Mouse (Mus musculus): ENCODE results near the gene Rab15. TPM values are rescaled to one million over a fixed set of nuclear protein-coding genes. Genes with fewer than 3 reads are reported as not detected.

Gene Rab15
- total and polyA plus RNA-seq, 2 experiments from 2014 or later, result 1.1 to 1.7 TPM

GRCm38 (mm10) chr12:76765901-76766630 is 56.6 kb downstream of the Rab15 start:
- H3K9me3 ChIP-seq (replicated peaks; ENCODE audit: control insufficient read depth, low read length), result no peaks in the 10 kb centered on the region
- no peaks in the 10 kb centered on the region for H3K27me3 ChIP-seq (ENCODE audit: control insufficient read depth, insufficient read depth, low read length)
- H3K4me1 ChIP-seq (ENCODE audit: control insufficient read depth, insufficient read depth), result peaks cover 14% of the 10 kb centered on the region; the same call in 1 of the 2 replicates
- H3K4me3 ChIP-seq (ENCODE audit: low read depth, low read length), result peak overlapping the region; percentile 64
- DNase-seq (ENCODE audit: low spot score) (no peak), ATAC-seq (ENCODE audit: insufficient read depth, low read depth) (peak; percentile 36; the same call in 1 of the 2 replicates)
- no peak for TF ChIP-seq EP300 (IDR thresholded peaks at IDR 0.05; ENCODE audit: low read depth)
- no peak for TF ChIP-seq CTCF (IDR thresholded peaks at IDR 0.05; ENCODE audit: low read depth)
- H3K4me2 ChIP-seq (ENCODE audit: low read depth, low read length), result peak overlapping the region; percentile 74
- H3K27ac ChIP-seq (ENCODE audit: low read depth), result peak overlapping the region; percentile 90
- H3K36me3 ChIP-seq (replicated peaks; ENCODE audit: control insufficient read depth, insufficient read depth, low read length), result no peaks in the 10 kb centered on the region
- 21% methylated on average over 20 of the region's 20 CpGs for WGBS
- peak overlapping the region; percentile 70 for H3K9ac ChIP-seq (replicated peaks; ENCODE audit: low read depth, low read length)

GRCm38 (mm10) chr12:76765354-76765851 is 57.3 kb downstream of the Rab15 start, which contains the start of the genes Churc1 and Fntb:
Churc1 (plus strand) TSS chr12:76765538.
Fntb (plus strand) TSS chr12:76765589.
- ATAC-seq (ENCODE audit: insufficient read depth, low read depth), result peak; percentile 92
- peak within 1 kb of the TSS; percentile 70 for H3K9ac ChIP-seq (replicated peaks; ENCODE audit: low read depth, low read length)
- peaks cover 14% of the 10 kb centered on the region; the same call in 1 of the 2 replicates for H3K4me1 ChIP-seq (ENCODE audit: control insufficient read depth, insufficient read depth)
- no peaks in the 10 kb centered on the region for H3K9me3 ChIP-seq (replicated peaks; ENCODE audit: control insufficient read depth, low read length)
- no peaks in the 10 kb centered on the region for H3K36me3 ChIP-seq (replicated peaks; ENCODE audit: control insufficient read depth, insufficient read depth, low read length)
- TF ChIP-seq CTCF (IDR thresholded peaks at IDR 0.05; ENCODE audit: low read depth) (peak; percentile 13; the same call in 1 of the 2 replicates), EP300 (IDR thresholded peaks at IDR 0.05; ENCODE audit: low read depth) (peak; percentile 77; the same call in 1 of the 2 replicates)
- DNase-seq (ENCODE audit: low spot score), result peak; percentile 87
- H3K4me3 ChIP-seq (ENCODE audit: low read depth, low read length), result peak within 1 kb of the TSS; percentile 64
- H3K4me2 ChIP-seq (ENCODE audit: low read depth, low read length), result peak within 1 kb of the TSS; percentile 74
- WGBS, result under 1% methylated on average over 31 of the region's 31 CpGs
- no peaks in the 10 kb centered on the region for H3K27me3 ChIP-seq (ENCODE audit: control insufficient read depth, insufficient read depth, low read length)
- H3K27ac ChIP-seq (ENCODE audit: low read depth), result peak within 1 kb of the TSS; percentile 90

DNA sequence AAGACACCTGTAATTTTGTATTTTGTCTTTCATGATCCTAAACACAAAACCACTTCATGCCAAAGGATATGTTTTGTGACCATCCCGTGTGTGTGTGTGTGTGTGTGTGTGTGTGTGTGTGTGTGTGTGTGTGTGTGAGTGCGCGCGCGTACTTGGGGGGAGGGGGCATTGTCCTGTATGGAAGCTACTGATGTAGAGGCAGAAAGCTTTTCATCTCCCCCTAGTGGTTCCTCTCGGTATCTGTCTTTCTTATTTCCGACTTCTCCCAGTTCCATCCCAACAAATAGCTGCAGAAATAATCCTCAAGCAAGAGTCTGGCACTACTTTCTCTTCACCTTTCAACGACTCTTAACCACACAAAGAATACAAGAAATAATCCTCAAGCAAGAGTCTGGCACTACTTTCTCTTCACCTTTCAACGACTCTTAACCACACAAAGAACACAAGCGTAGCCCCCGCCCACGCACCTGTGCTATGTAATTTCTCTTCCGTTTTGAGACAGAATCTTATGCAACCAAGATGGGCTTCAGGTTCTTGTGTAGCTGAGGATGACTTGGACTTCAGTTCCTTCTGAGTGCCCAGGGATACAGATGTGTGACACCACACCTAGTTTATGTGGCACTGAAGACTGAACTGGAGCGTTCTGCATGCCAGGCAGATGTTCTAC is 69.9 kb downstream of the Rab15 start:
- Histone ChIP-seq H3K27me3 (ENCODE audit: control insufficient read depth, insufficient read depth, low read length) (no peaks in the 10 kb centered on the region), H3K4me3 (ENCODE audit: low read depth, low read length) (no peak overlapping the region), H3K9me3 (replicated peaks; ENCODE audit: control insufficient read depth, low read length) (no peaks in the 10 kb centered on the region), H3K27ac (ENCODE audit: low read depth) (no peak overlapping the region), H3K9ac (replicated peaks; ENCODE audit: low read depth, low read length) (no peak overlapping the region), H3K36me3 (replicated peaks; ENCODE audit: control insufficient read depth, insufficient read depth, low read length) (no peaks in the 10 kb centered on the region), H3K4me2 (ENCODE audit: low read depth, low read length) (no peak overlapping the region), H3K4me1 (ENCODE audit: control insufficient read depth, insufficient read depth) (no peaks in the 10 kb centered on the region)
- DNase-seq (ENCODE audit: low spot score) (peak; percentile 29), ATAC-seq (ENCODE audit: insufficient read depth, low read depth) (no peak)
- WGBS, result 43% methylated on average over 14 of the region's 14 CpGs
- TF ChIP-seq EP300 (IDR thresholded peaks at IDR 0.05; ENCODE audit: low read depth) (no peak), CTCF (IDR thresholded peaks at IDR 0.05; ENCODE audit: low read depth) (peak; percentile 58)

GRCm38 (mm10) chr12:76750866-76751459 is 71.7 kb downstream of the Rab15 start:
- DNase-seq (ENCODE audit: low spot score) (no peak), ATAC-seq (ENCODE audit: insufficient read depth, low read depth) (no peak)
- Histone ChIP-seq H3K36me3 (replicated peaks; ENCODE audit: control insufficient read depth, insufficient read depth, low read length) (no peaks in the 10 kb centered on the region), H3K4me3 (ENCODE audit: low read depth, low read length) (no peak overlapping the region), H3K27me3 (ENCODE audit: control insufficient read depth, insufficient read depth, low read length) (no peaks in the 10 kb centered on the region), H3K27ac (ENCODE audit: low read depth) (no peak overlapping the region), H3K9ac (replicated peaks; ENCODE audit: low read depth, low read length) (no peak overlapping the region), H3K9me3 (replicated peaks; ENCODE audit: control insufficient read depth, low read length) (no peaks in the 10 kb centered on the region), H3K4me1 (ENCODE audit: control insufficient read depth, insufficient read depth) (no peaks in the 10 kb centered on the region), H3K4me2 (ENCODE audit: low read depth, low read length) (no peak overlapping the region)
- TF ChIP-seq CTCF (IDR thresholded peaks at IDR 0.05; ENCODE audit: low read depth) (no peak), EP300 (IDR thresholded peaks at IDR 0.05; ENCODE audit: low read depth) (no peak)
- 71% methylated on average over 16 of the region's 16 CpGs for WGBS

Other genes with a start within 250 kb of the Rab15 start
- 36.8 and 37.3 TPM in 2 replicates for gene Sptb, start 112.4 kb downstream of the Rab15 start, total RNA-seq (2014; rRNA removed; ENCODE audit: low replicate concordance)
- 4.1 and 4.9 TPM in 2 replicates for gene Sptb, start 112.4 kb downstream of the Rab15 start, polyA plus RNA-seq (2015; fragmentation: Nextera tagmentation; extraction: Ambion mirVana)
- gene Churc1, start 57.4 kb downstream of the Rab15 start, total RNA-seq (2014; rRNA removed; ENCODE audit: low replicate concordance), result 131 and 172 TPM in 2 replicates
- gene Churc1, start 57.4 kb downstream of the Rab15 start, polyA plus RNA-seq (2015; fragmentation: Nextera tagmentation; extraction: Ambion mirVana), result 307 TPM in 2 replicates
- 15.1 and 20.0 TPM in 2 replicates for gene Fntb, start 57.3 kb downstream of the Rab15 start, total RNA-seq (2014; rRNA removed; ENCODE audit: low replicate concordance)
- 13.0 and 13.2 TPM in 2 replicates for gene Fntb, start 57.3 kb downstream of the Rab15 start, polyA plus RNA-seq (2015; fragmentation: Nextera tagmentation; extraction: Ambion mirVana)
- not detected in 2 replicates for gene Gpx2, start 27.4 kb downstream of the Rab15 start, total RNA-seq (2014; rRNA removed; ENCODE audit: low replicate concordance)
- gene Gpx2, start 27.4 kb downstream of the Rab15 start, polyA plus RNA-seq (2015; fragmentation: Nextera tagmentation; extraction: Ambion mirVana), result 0.49 TPM in 1 of 2 replicates, not detected in the other
- 26.8 and 37.8 TPM in 2 replicates for gene Max, start 139.3 kb upstream of the Rab15 start, total RNA-seq (2014; rRNA removed; ENCODE audit: low replicate concordance)
- 5.9 and 8.4 TPM in 2 replicates for gene Max, start 139.3 kb upstream of the Rab15 start, polyA plus RNA-seq (2015; fragmentation: Nextera tagmentation; extraction: Ambion mirVana)

Data from heart, postnatal 0 days (tissue).